Mouse (Mus musculus) heart, embryonic 16.5 days (tissue): ENCODE measurements around the gene Mrps9. TPM values are rescaled to one million over a fixed set of nuclear protein-coding genes. Genes with fewer than 3 reads are reported as not detected.
"Not testable (repeated sequence)": the region's sequence is repeated elsewhere in the genome, so short reads cannot be mapped to it uniquely, and the experiment has no call there.

Source experiments
- ATAC-seq: fragments of 200-750 bp; cut with Nextera tagmentation; replicated peaks from 2 replicates; pipeline ENCODE4 v1.8.0; 2017; ENCODE audit warnings: moderate number of reproducible peaks; ENCODE audit not compliant: insufficient read depth, low FRiP score; ENCODE audit errors: extremely low read depth
- H3K27ac ChIP-seq: fragments of 300-500 bp; sonication (generic); 2 replicates; pipeline ENCODE4 v1.5.1; 2014; ENCODE audit warnings: mild to moderate bottlenecking, low read length, control low read depth, moderate library complexity
- H3K27me3 ChIP-seq: fragments of 300-500 bp; sonication (generic); 2 replicates; pipeline ENCODE4 v1.6.1; 2014; ENCODE audit warnings: low read length, mixed read lengths; ENCODE audit not compliant: control insufficient read depth, insufficient read depth
- H3K36me3 ChIP-seq: fragments of 300-500 bp; sonication (generic); 2 replicates; pipeline ENCODE4 v1.6.1; 2014; ENCODE audit not compliant: control insufficient read depth, insufficient read depth
- H3K4me1 ChIP-seq: fragments of 300-500 bp; sonication (generic); 2 replicates; pipeline ENCODE4 v1.6.1; 2014; ENCODE audit warnings: low read length, mixed read lengths; ENCODE audit not compliant: control insufficient read depth, insufficient read depth
- H3K4me2 ChIP-seq: fragments of 300-500 bp; sonication (generic); 2 replicates; pipeline ENCODE4 v1.6.1; 2014; ENCODE audit warnings: low read depth, mild to moderate bottlenecking, control low read depth, low read length
- H3K4me3 ChIP-seq: fragments of 300-500 bp; sonication (generic); 2 replicates; pipeline ENCODE4 v1.5.1; 2014; ENCODE audit warnings: mild to moderate bottlenecking, control low read depth, low read length
- H3K9ac ChIP-seq: fragments of 300-500 bp; sonication (generic); 2 replicates; pipeline ENCODE4 v1.6.1; 2014; ENCODE audit warnings: low read length, control low read depth
- H3K9me3 ChIP-seq: fragments of 300-500 bp; sonication (generic); replicated peaks from 2 replicates; pipeline ENCODE4 v1.6.1; 2016; ENCODE audit warnings: low read length; ENCODE audit not compliant: control insufficient read depth
- WGBS: fragments of 180-500 bp; shearing (Covaris S2); extraction: QIAGEN DNeasy Blood & Tissue Kit; methylation state at CpG from one replicate; pipeline ENCODE4 v1.1.7; 2014; 5-methylcytosine and 5-hydroxymethylcytosine counted together
- polyA plus RNA-seq: library from polyadenylated mRNA; unstranded; fragments of >200 nt; fragmentation: Nextera tagmentation; extraction: Ambion mirVana; gene quantifications from 2 replicates; pipeline ENCODE4 v1.2.1, GENCODE M21; 2015

Gene Mrps9
- polyA plus RNA-seq, 1 experiment from 2014 or later = 79.6 TPM

GRCm38 (mm10) chr1:42867188-42867587, 16.2 kb downstream of the Mrps9 start:
- ATAC-seq = no peak
- Histone ChIP-seq H3K4me3 (no peak overlapping the region), H3K36me3 (0 out of 2 replicates have a peak, but pooled peaks cover 6% of the 10 kb centered on the region), H3K27ac (no peak overlapping the region), H3K9ac (no peak overlapping the region), H3K4me1 (no peaks in the 10 kb centered on the region), H3K4me2 (no peak overlapping the region), H3K27me3 (no peaks in the 10 kb centered on the region), H3K9me3 (no peaks in the 10 kb centered on the region)
- WGBS = 91% methylated on average over 3 of the region's 3 CpGs

- WGBS = 23% methylated on average over 2 of the region's 2 CpGs
- H3K9me3 ChIP-seq = no peaks in the 10 kb centered on the region
- H3K36me3 ChIP-seq = no peaks in the 10 kb centered on the region
- H3K4me1 ChIP-seq = peaks cover 12% of the 10 kb centered on the region; the same call in 1 of the 2 replicates
- no peak overlapping the region for H3K4me2 ChIP-seq
- no peak overlapping the region for H3K27ac ChIP-seq
- no peak overlapping the region for H3K4me3 ChIP-seq
- H3K9ac ChIP-seq = no peak overlapping the region
- H3K27me3 ChIP-seq = no peaks in the 10 kb centered on the region
- ATAC-seq = no peak; the same call in 1 of the 2 replicates
These were observed 23.1 kb downstream of the Mrps9 start for GRCm38 (mm10) chr1:42874174-42874573.

GRCm38 (mm10) chr1:42875271-42875670, 24.2 kb downstream of the Mrps9 start:
- H3K27ac ChIP-seq = peak overlapping the region; percentile 50
- WGBS = 52% methylated on average over 5 of the region's 5 CpGs
- H3K4me3 ChIP-seq = no peak overlapping the region
- H3K9ac ChIP-seq = no peak overlapping the region
- H3K27me3 ChIP-seq = no peaks in the 10 kb centered on the region
- no peaks in the 10 kb centered on the region for H3K9me3 ChIP-seq
- no peaks in the 10 kb centered on the region for H3K36me3 ChIP-seq
- no peak overlapping the region for H3K4me2 ChIP-seq
- peak; percentile 63 for ATAC-seq
- peaks cover 12% of the 10 kb centered on the region; the same call in 1 of the 2 replicates for H3K4me1 ChIP-seq

GRCm38 (mm10) chr1:42876463-42877093, 25.5 kb downstream of the Mrps9 start:
- WGBS = 87% methylated on average over 4 of the region's 4 CpGs
- Histone ChIP-seq H3K9me3 (no peaks in the 10 kb centered on the region), H3K4me1 (peaks cover 12% of the 10 kb centered on the region; the same call in 1 of the 2 replicates), H3K27ac (no peak overlapping the region), H3K36me3 (no peaks in the 10 kb centered on the region), H3K4me2 (no peak overlapping the region), H3K27me3 (no peaks in the 10 kb centered on the region), H3K4me3 (no peak overlapping the region), H3K9ac (no peak overlapping the region)
- ATAC-seq = no peak

- peaks cover 12% of the 10 kb centered on the region; the same call in 1 of the 2 replicates for H3K4me1 ChIP-seq
- H3K36me3 ChIP-seq = no peaks in the 10 kb centered on the region
- no peak overlapping the region for H3K4me2 ChIP-seq
- H3K27ac ChIP-seq = no peak overlapping the region
- no peak for ATAC-seq
- H3K4me3 ChIP-seq = no peak overlapping the region
- no peaks in the 10 kb centered on the region for H3K27me3 ChIP-seq
- H3K9ac ChIP-seq = no peak overlapping the region
- no peaks in the 10 kb centered on the region for H3K9me3 ChIP-seq
- WGBS = 83% methylated on average over 10 of the region's 10 CpGs
These were observed 26.2 kb downstream of the Mrps9 start for GRCm38 (mm10) chr1:42877264-42877663.

GRCm38 (mm10) chr1:42878851-42879250, 27.8 kb downstream of the Mrps9 start:
- Histone ChIP-seq H3K4me3 (no peak overlapping the region), H3K27ac (no peak overlapping the region), H3K4me1 (peaks cover 11% of the 10 kb centered on the region; the same call in 1 of the 2 replicates), H3K27me3 (no peaks in the 10 kb centered on the region), H3K36me3 (no peaks in the 10 kb centered on the region), H3K9ac (no peak overlapping the region), H3K4me2 (no peak overlapping the region), H3K9me3 (no peaks in the 10 kb centered on the region)
- no peak for ATAC-seq
- 81% methylated on average over 5 of the region's 5 CpGs for WGBS

GRCm38 (mm10) chr1:42882258-42882657, 31.2 kb downstream of the Mrps9 start:
- no peak overlapping the region for H3K4me3 ChIP-seq
- H3K9me3 ChIP-seq = no peaks in the 10 kb centered on the region
- 0 out of 2 replicates have a peak, but pooled peaks cover 2% of the 10 kb centered on the region for H3K4me1 ChIP-seq
- no peaks in the 10 kb centered on the region for H3K27me3 ChIP-seq
- no peaks in the 10 kb centered on the region for H3K36me3 ChIP-seq
- no peak overlapping the region for H3K27ac ChIP-seq
- H3K4me2 ChIP-seq = no peak overlapping the region
- ATAC-seq = no peak
- H3K9ac ChIP-seq = no peak overlapping the region
- 83% methylated on average over 2 of the region's 2 CpGs for WGBS

GRCm38 (mm10) chr1:42883418-42883817, 32.4 kb downstream of the Mrps9 start:
- H3K9ac ChIP-seq, H3K4me1 ChIP-seq, H3K4me2 ChIP-seq, ATAC-seq, H3K27ac ChIP-seq, H3K27me3 ChIP-seq, H3K9me3 ChIP-seq, H3K36me3 ChIP-seq, H3K4me3 ChIP-seq: not testable (repeated sequence)
- WGBS = 100% methylated on average over 1 of the region's 2 CpGs

- H3K9ac ChIP-seq = no peak overlapping the region
- no peak overlapping the region for H3K4me2 ChIP-seq
- H3K36me3 ChIP-seq = peaks cover 9% of the 10 kb centered on the region; the same call in 1 of the 2 replicates
- no peaks in the 10 kb centered on the region for H3K4me1 ChIP-seq
- no peak overlapping the region for H3K27ac ChIP-seq
- H3K9me3 ChIP-seq = no peaks in the 10 kb centered on the region
- WGBS = 89% methylated on average over 11 of the region's 11 CpGs
- H3K4me3 ChIP-seq = no peak overlapping the region
- no peak for ATAC-seq
- H3K27me3 ChIP-seq = no peaks in the 10 kb centered on the region
These were observed 36.8 kb downstream of the Mrps9 start for GRCm38 (mm10) chr1:42887835-42888234.
